Mouse (Mus musculus): Measurements from ENCODE around the gene Trim10.

GRCm38 (mm10) chr17:36892362-36892761, 23.0 kb downstream of the Trim10 start:
- TF ChIP-seq CTCF (IDR thresholded peaks at IDR 0.05; ENCODE audit: low read depth, low read length) (no peak), POLR2A (IDR thresholded peaks at IDR 0.05; ENCODE audit: borderline replicate concordance, low read depth, low read length) (no peak)

All from bone marrow macrophage, adult 2 months (primary cell).